Mouse (Mus musculus): ENCODE data around the gene Gdpd3. TPM values are rescaled to one million over a fixed set of nuclear protein-coding genes. Genes with fewer than 3 reads are reported as not detected.
"Not testable (repeated sequence)": the region's sequence is repeated elsewhere in the genome, so short reads cannot be mapped to it uniquely, and the experiment has no call there.

Gdpd3 gene
- 0.87 and 0.96 TPM in 2 replicates for polyA plus RNA-seq (2014; fragmentation: Nextera tagmentation; extraction: Ambion mirVana)

GRCm38 (mm10) chr7:126766201-126766600, at the start of gene Gdpd3:
Gene Gdpd3, plus strand, starts transcription at chr7:126766334.
- peaks cover 23% of the 10 kb centered on the region for H3K36me3 ChIP-seq (ENCODE audit: control insufficient read depth, insufficient read depth, low read length)
- 84% methylated on average over 16 of the region's 16 CpGs for WGBS
- peaks cover 23% of the 10 kb centered on the region for H3K4me1 ChIP-seq (replicated peaks; ENCODE audit: control insufficient read depth, insufficient read depth, low read length)
- H3K27ac ChIP-seq (ENCODE audit: low read depth, low read length): no peak within 1 kb of the TSS
- no peak for DNase-seq (ENCODE audit: low spot score)
- H3K27me3 ChIP-seq (replicated peaks; ENCODE audit: control insufficient read depth, insufficient read depth, low read length): no peaks in the 10 kb centered on the region
- H3K4me2 ChIP-seq: no peak within 1 kb of the TSS
- H3K9ac ChIP-seq (ENCODE audit: low read depth, low read length): no peak within 1 kb of the TSS
- no peak within 1 kb of the TSS for H3K4me3 ChIP-seq (ENCODE audit: low read depth, low read length)
- no peak for ATAC-seq (replicated peaks; ENCODE audit: low FRiP score)
- H3K9me3 ChIP-seq (ENCODE audit: control insufficient read depth, low read length): no peaks in the 10 kb centered on the region

GRCm38 (mm10) chr7:126717566-126717965, 48.6 kb upstream of the Gdpd3 start:
- H3K9me3 ChIP-seq (ENCODE audit: control insufficient read depth, low read length): no peaks in the 10 kb centered on the region
- DNase-seq (ENCODE audit: low spot score) (no peak), ATAC-seq (replicated peaks; ENCODE audit: low FRiP score) (no peak)
- no peak overlapping the region for H3K4me2 ChIP-seq
- H3K4me1 ChIP-seq (replicated peaks; ENCODE audit: control insufficient read depth, insufficient read depth, low read length): no peaks in the 10 kb centered on the region
- no peak overlapping the region for H3K9ac ChIP-seq (ENCODE audit: low read depth, low read length)
- WGBS: 92% methylated on average over 3 of the region's 3 CpGs
- H3K27ac ChIP-seq (ENCODE audit: low read depth, low read length): no peak overlapping the region
- no peak overlapping the region for H3K4me3 ChIP-seq (ENCODE audit: low read depth, low read length)
- no peaks in the 10 kb centered on the region for H3K27me3 ChIP-seq (replicated peaks; ENCODE audit: control insufficient read depth, insufficient read depth, low read length)
- no peaks in the 10 kb centered on the region for H3K36me3 ChIP-seq (ENCODE audit: control insufficient read depth, insufficient read depth, low read length)

- DNase-seq (ENCODE audit: low spot score): no peak
- no peak overlapping the region for H3K27ac ChIP-seq (ENCODE audit: low read depth, low read length)
- no peaks in the 10 kb centered on the region for H3K9me3 ChIP-seq (ENCODE audit: control insufficient read depth, low read length)
- H3K4me2 ChIP-seq: no peak overlapping the region
- H3K4me3 ChIP-seq (ENCODE audit: low read depth, low read length): no peak overlapping the region
- WGBS: 90% methylated on average over 5 of the region's 5 CpGs
- no peaks in the 10 kb centered on the region for H3K36me3 ChIP-seq (ENCODE audit: control insufficient read depth, insufficient read depth, low read length)
- no peak for ATAC-seq (replicated peaks; ENCODE audit: low FRiP score)
- no peak overlapping the region for H3K9ac ChIP-seq (ENCODE audit: low read depth, low read length)
- H3K27me3 ChIP-seq (replicated peaks; ENCODE audit: control insufficient read depth, insufficient read depth, low read length): no peaks in the 10 kb centered on the region
- no peaks in the 10 kb centered on the region for H3K4me1 ChIP-seq (replicated peaks; ENCODE audit: control insufficient read depth, insufficient read depth, low read length)
Measured at GRCm38 (mm10) chr7:126718787-126719337, 47.3 kb upstream of the Gdpd3 start.

GRCm38 (mm10) chr7:126721635-126722034, 44.5 kb upstream of the Gdpd3 start:
- H3K27me3 ChIP-seq (replicated peaks; ENCODE audit: control insufficient read depth, insufficient read depth, low read length): no peaks in the 10 kb centered on the region
- no peaks in the 10 kb centered on the region for H3K36me3 ChIP-seq (ENCODE audit: control insufficient read depth, insufficient read depth, low read length)
- H3K9me3 ChIP-seq (ENCODE audit: control insufficient read depth, low read length): no peaks in the 10 kb centered on the region
- H3K4me1 ChIP-seq (replicated peaks; ENCODE audit: control insufficient read depth, insufficient read depth, low read length): no peaks in the 10 kb centered on the region
- H3K9ac ChIP-seq (ENCODE audit: low read depth, low read length): no peak overlapping the region
- ATAC-seq (replicated peaks; ENCODE audit: low FRiP score): no peak
- no peak overlapping the region for H3K4me2 ChIP-seq
- H3K27ac ChIP-seq (ENCODE audit: low read depth, low read length): no peak overlapping the region
- 87% methylated on average over 13 of the region's 13 CpGs for WGBS
- no peak for DNase-seq (ENCODE audit: low spot score)
- no peak overlapping the region for H3K4me3 ChIP-seq (ENCODE audit: low read depth, low read length)

- H3K4me1 ChIP-seq (replicated peaks; ENCODE audit: control insufficient read depth, insufficient read depth, low read length): no peaks in the 10 kb centered on the region
- no peak overlapping the region for H3K4me2 ChIP-seq
- H3K9ac ChIP-seq (ENCODE audit: low read depth, low read length): no peak overlapping the region
- no peak overlapping the region for H3K4me3 ChIP-seq (ENCODE audit: low read depth, low read length)
- WGBS: 43% methylated on average over 3 of the region's 3 CpGs
- DNase-seq (ENCODE audit: low spot score): no peak
- no peak for ATAC-seq (replicated peaks; ENCODE audit: low FRiP score)
- no peaks in the 10 kb centered on the region for H3K27me3 ChIP-seq (replicated peaks; ENCODE audit: control insufficient read depth, insufficient read depth, low read length)
- H3K27ac ChIP-seq (ENCODE audit: low read depth, low read length): no peak overlapping the region
- no peaks in the 10 kb centered on the region for H3K36me3 ChIP-seq (ENCODE audit: control insufficient read depth, insufficient read depth, low read length)
- no peaks in the 10 kb centered on the region for H3K9me3 ChIP-seq (ENCODE audit: control insufficient read depth, low read length)
Measured at GRCm38 (mm10) chr7:126725077-126725476, 41.1 kb upstream of the Gdpd3 start.

- Histone ChIP-seq H3K27ac (ENCODE audit: low read depth, low read length) (no peak overlapping the region), H3K9ac (ENCODE audit: low read depth, low read length) (no peak overlapping the region), H3K9me3 (ENCODE audit: control insufficient read depth, low read length) (no peaks in the 10 kb centered on the region), H3K4me3 (ENCODE audit: low read depth, low read length) (no peak overlapping the region), H3K36me3 (ENCODE audit: control insufficient read depth, insufficient read depth, low read length) (no peaks in the 10 kb centered on the region), H3K27me3 (replicated peaks; ENCODE audit: control insufficient read depth, insufficient read depth, low read length) (no peaks in the 10 kb centered on the region), H3K4me2 (no peak overlapping the region), H3K4me1 (replicated peaks; ENCODE audit: control insufficient read depth, insufficient read depth, low read length) (no peaks in the 10 kb centered on the region; the same call in 1 of the 2 replicates)
- WGBS: 58% methylated on average over 5 of the region's 5 CpGs
- no peak for DNase-seq (ENCODE audit: low spot score)
- ATAC-seq (replicated peaks; ENCODE audit: low FRiP score): no peak
Measured at GRCm38 (mm10) chr7:126725667-126726066, 40.5 kb upstream of the Gdpd3 start.

- not testable (repeated sequence) for H3K27me3 ChIP-seq (replicated peaks; ENCODE audit: control insufficient read depth, insufficient read depth, low read length); H3K27ac ChIP-seq (ENCODE audit: low read depth, low read length); H3K9ac ChIP-seq (ENCODE audit: low read depth, low read length); ATAC-seq (replicated peaks; ENCODE audit: low FRiP score); H3K36me3 ChIP-seq (ENCODE audit: control insufficient read depth, insufficient read depth, low read length); H3K4me2 ChIP-seq; H3K9me3 ChIP-seq (ENCODE audit: control insufficient read depth, low read length); H3K4me3 ChIP-seq (ENCODE audit: low read depth, low read length); H3K4me1 ChIP-seq (replicated peaks; ENCODE audit: control insufficient read depth, insufficient read depth, low read length); DNase-seq (ENCODE audit: low spot score)
- 77% methylated on average over 4 of the region's 4 CpGs for WGBS
Measured at GRCm38 (mm10) chr7:126730256-126730789, 35.8 kb upstream of the Gdpd3 start.

- no peaks in the 10 kb centered on the region for H3K27me3 ChIP-seq (replicated peaks; ENCODE audit: control insufficient read depth, insufficient read depth, low read length)
- no peak overlapping the region for H3K9ac ChIP-seq (ENCODE audit: low read depth, low read length)
- H3K4me2 ChIP-seq: no peak overlapping the region
- H3K9me3 ChIP-seq (ENCODE audit: control insufficient read depth, low read length): no peaks in the 10 kb centered on the region
- H3K36me3 ChIP-seq (ENCODE audit: control insufficient read depth, insufficient read depth, low read length): no peaks in the 10 kb centered on the region
- no peak for ATAC-seq (replicated peaks; ENCODE audit: low FRiP score)
- H3K4me3 ChIP-seq (ENCODE audit: low read depth, low read length): no peak overlapping the region
- 80% methylated on average over 8 of the region's 8 CpGs for WGBS
- no peak overlapping the region for H3K27ac ChIP-seq (ENCODE audit: low read depth, low read length)
- no peaks in the 10 kb centered on the region for H3K4me1 ChIP-seq (replicated peaks; ENCODE audit: control insufficient read depth, insufficient read depth, low read length)
- DNase-seq (ENCODE audit: low spot score): no peak
Measured at GRCm38 (mm10) chr7:126736122-126736521, 30.0 kb upstream of the Gdpd3 start.

- Histone ChIP-seq H3K9me3 (ENCODE audit: control insufficient read depth, low read length) (no peaks in the 10 kb centered on the region), H3K4me2 (no peak overlapping the region), H3K9ac (ENCODE audit: low read depth, low read length) (no peak overlapping the region), H3K27me3 (replicated peaks; ENCODE audit: control insufficient read depth, insufficient read depth, low read length) (no peaks in the 10 kb centered on the region), H3K27ac (ENCODE audit: low read depth, low read length) (no peak overlapping the region), H3K36me3 (ENCODE audit: control insufficient read depth, insufficient read depth, low read length) (no peaks in the 10 kb centered on the region), H3K4me3 (ENCODE audit: low read depth, low read length) (no peak overlapping the region), H3K4me1 (replicated peaks; ENCODE audit: control insufficient read depth, insufficient read depth, low read length) (no peaks in the 10 kb centered on the region)
- ATAC-seq (replicated peaks; ENCODE audit: low FRiP score) (no peak), DNase-seq (ENCODE audit: low spot score) (no peak)
- WGBS: 81% methylated on average over 17 of the region's 17 CpGs
Measured at GRCm38 (mm10) chr7:126739551-126739950, 26.6 kb upstream of the Gdpd3 start.
